Mouse (Mus musculus) intestine, postnatal 0 days (tissue): ENCODE data around the gene Rasl11a. TPM values are rescaled to one million over a fixed set of nuclear protein-coding genes. Genes with fewer than 3 reads are reported as not detected.

Experiments used
- ATAC-seq: fragments of 200-750 bp; cut with Nextera tagmentation; 2 replicates; pipeline ENCODE4 v1.8.0; 2017; ENCODE audit warnings: mild to moderate bottlenecking, moderate TSS enrichment, moderate library complexity
- H3K27ac ChIP-seq: fragments of 300-500 bp; sonication (generic); 2 replicates; pipeline ENCODE4 v1.5.1; 2014; ENCODE audit warnings: mild to moderate bottlenecking, low read depth, low read length, moderate library complexity
- H3K27me3 ChIP-seq: fragments of 300-500 bp; sonication (generic); replicated peaks from 2 replicates; pipeline ENCODE4 v1.6.1; 2014; ENCODE audit warnings: low read length, mixed read lengths; ENCODE audit not compliant: control insufficient read depth, insufficient read depth
- H3K36me3 ChIP-seq: fragments of 300-500 bp; sonication (generic); 2 replicates; pipeline ENCODE4 v1.6.1; 2014; ENCODE audit warnings: mild to moderate bottlenecking, moderate library complexity; ENCODE audit not compliant: control insufficient read depth, insufficient read depth
- H3K4me1 ChIP-seq: fragments of 300-500 bp; sonication (generic); replicated peaks from 2 replicates; pipeline ENCODE4 v1.6.1; 2014; ENCODE audit warnings: antibody characterized with exemption, low read length, mixed read lengths; ENCODE audit not compliant: control insufficient read depth, insufficient read depth
- H3K4me2 ChIP-seq: fragments of 300-500 bp; sonication (generic); replicated peaks from 2 replicates; pipeline ENCODE4 v1.6.1; 2014; ENCODE audit warnings: low read depth, mild to moderate bottlenecking, moderate library complexity
- H3K4me3 ChIP-seq: fragments of 300-500 bp; sonication (generic); 2 replicates; pipeline ENCODE4 v1.5.1; 2014; ENCODE audit warnings: low read depth, low read length
- H3K9ac ChIP-seq: fragments of 300-500 bp; sonication (generic); 2 replicates; pipeline ENCODE4 v1.6.1; 2014; ENCODE audit warnings: mild to moderate bottlenecking, low read depth, low read length
- H3K9me3 ChIP-seq: fragments of 300-500 bp; sonication (generic); 2 replicates; pipeline ENCODE4 v1.6.1; 2016; ENCODE audit warnings: mixed run types; ENCODE audit not compliant: control insufficient read depth
- CTCF ChIP-seq: sonication (generic); IDR thresholded peaks from 2 replicates; pipeline ENCODE4 v1.5.1; 2016; ENCODE audit warnings: low read depth, mild to moderate bottlenecking, control low read depth, antibody characterized with exemption, moderate library complexity
- WGBS: fragments of 180-500 bp; shearing (Covaris S2); extraction: QIAGEN DNeasy Blood & Tissue Kit; methylation state at CpG from one replicate; pipeline ENCODE4 v1.1.7; 2014; 5-methylcytosine and 5-hydroxymethylcytosine counted together
- polyA plus RNA-seq: library from polyadenylated mRNA; unstranded; fragments of >200 nt; fragmentation: Nextera tagmentation; extraction: Ambion mirVana; gene quantifications from 2 replicates; pipeline ENCODE4 v1.2.1, GENCODE M21; 2015

Rasl11a gene
- polyA plus RNA-seq, 1 experiment from 2014 or later = 17.6 TPM

GRCm38 (mm10) chr5:146896973-146897372 lies 52.1 kb downstream of the Rasl11a start:
- H3K4me1 ChIP-seq = no peaks in the 10 kb centered on the region
- ATAC-seq = no peak
- no peaks in the 10 kb centered on the region for H3K27me3 ChIP-seq
- H3K4me3 ChIP-seq = no peak overlapping the region
- H3K4me2 ChIP-seq = no peak overlapping the region
- no peak overlapping the region for H3K9ac ChIP-seq
- no peaks in the 10 kb centered on the region for H3K9me3 ChIP-seq
- no peaks in the 10 kb centered on the region for H3K36me3 ChIP-seq
- TF ChIP-seq CTCF = no peak
- 74% methylated on average over 13 of the region's 13 CpGs for WGBS
- no peak overlapping the region for H3K27ac ChIP-seq

Other genes starting within 250 kb of the Rasl11a start
- gene Usp12, start 50.1 kb upstream of the Rasl11a start, polyA plus RNA-seq = 21.7 and 24.0 TPM in 2 replicates
- 426 and 430 TPM in 2 replicates for gene Rpl21, start 12.2 kb upstream of the Rasl11a start, polyA plus RNA-seq
- 64.9 and 66.6 TPM in 2 replicates for gene Gtf3a, start 103.6 kb downstream of the Rasl11a start, polyA plus RNA-seq
- 29.9 and 32.3 TPM in 2 replicates for gene Mtif3, start 118.7 kb downstream of the Rasl11a start, polyA plus RNA-seq
- gene Lnx2, start 231.5 kb downstream of the Rasl11a start, polyA plus RNA-seq = 9.7 and 10.2 TPM in 2 replicates
- gene Polr1d, start 232.0 kb downstream of the Rasl11a start, polyA plus RNA-seq = 116 and 118 TPM in 2 replicates